Mouse (Mus musculus) layer of hippocampus, postnatal 36 days (tissue): ENCODE measurements at regions not wholly inside any gene's neighbourhood (a gene's known extent, or its start where the extent isn't known, plus 50 kb on each side); places are given as distances from the start of the nearest gene placed in this dataset.
"Not testable (repeated sequence)": the region's sequence is repeated elsewhere in the genome, so short reads cannot be mapped to it uniquely, and the experiment has no call there.

Source experiments
- DNase-seq, 2 experiments: peaks; one replicate each; pipeline ENCODE4 v3.0.0; 2022

- no peak for DNase-seq
Observed at GRCm38 (mm10) chr17:62286086-62287080, 594.7 kb downstream of the Efna5 start.

DNA sequence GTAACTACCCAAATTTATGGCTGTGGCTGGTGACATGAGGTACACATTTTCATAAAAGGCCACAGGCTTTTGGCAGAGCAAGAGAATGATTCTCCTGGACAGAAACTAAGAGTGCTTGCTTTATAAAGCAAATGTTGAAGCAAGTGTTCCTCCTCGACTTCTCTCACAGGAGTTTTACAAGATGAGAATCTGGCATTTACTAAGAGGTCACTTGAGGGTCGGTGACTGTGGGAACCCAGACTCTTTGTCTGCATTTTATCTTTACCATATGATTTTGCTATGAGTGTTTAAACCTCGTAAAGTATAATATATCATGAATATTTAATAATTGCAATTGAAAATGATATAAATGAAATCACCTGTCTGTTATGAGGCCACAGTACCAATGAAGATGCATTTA is 600.9 kb downstream of the Efna5 start:
- no peak for DNase-seq

DNA sequence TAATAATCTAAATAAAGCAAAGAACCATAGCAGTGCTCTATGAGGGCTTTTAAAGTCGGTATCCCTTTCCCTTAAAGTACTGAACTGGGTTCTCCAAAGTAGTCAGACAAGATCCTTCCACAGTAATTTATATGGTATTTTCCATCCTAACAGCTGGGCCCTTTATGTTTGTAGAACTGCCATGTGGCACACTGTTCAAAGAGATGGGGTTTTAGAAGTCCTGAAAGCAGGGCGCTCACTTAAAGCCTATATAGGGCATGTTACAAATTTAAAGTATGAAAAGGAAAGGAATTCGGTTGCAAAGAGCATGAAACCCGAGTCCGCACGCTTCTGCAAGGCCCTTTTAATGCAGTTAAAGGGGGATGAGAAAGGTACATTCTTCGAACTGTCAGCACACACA is 609.7 kb downstream of the Efna5 start:
- DNase-seq, result no peak

DNA sequence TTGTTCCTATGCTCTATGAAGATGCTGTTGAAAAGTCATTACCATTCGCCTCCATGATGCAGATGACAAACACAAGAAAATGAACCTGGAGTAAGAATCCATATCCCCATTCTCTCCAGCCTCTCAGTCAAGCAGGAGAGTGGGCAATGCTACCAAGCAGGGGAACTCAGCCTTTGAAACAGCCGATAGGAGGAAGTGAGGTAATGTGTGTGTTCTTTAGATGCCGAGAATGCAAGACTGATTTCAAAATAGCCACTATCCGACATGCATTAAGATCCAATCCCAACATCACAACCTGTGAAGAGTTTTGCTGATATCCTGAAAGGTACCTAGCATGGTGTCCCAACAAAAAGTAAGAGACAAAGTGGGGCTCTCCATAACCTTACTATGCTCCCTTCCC is 611.8 kb downstream of the Efna5 start:
- no peak for DNase-seq

- no peak for DNase-seq
Observed at GRCm38 (mm10) chr17:62253448-62253847, 627.7 kb downstream of the Efna5 start.

- DNase-seq, result no peak
Observed at GRCm38 (mm10) chr17:62248011-62248410, 633.1 kb downstream of the Efna5 start.

DNA sequence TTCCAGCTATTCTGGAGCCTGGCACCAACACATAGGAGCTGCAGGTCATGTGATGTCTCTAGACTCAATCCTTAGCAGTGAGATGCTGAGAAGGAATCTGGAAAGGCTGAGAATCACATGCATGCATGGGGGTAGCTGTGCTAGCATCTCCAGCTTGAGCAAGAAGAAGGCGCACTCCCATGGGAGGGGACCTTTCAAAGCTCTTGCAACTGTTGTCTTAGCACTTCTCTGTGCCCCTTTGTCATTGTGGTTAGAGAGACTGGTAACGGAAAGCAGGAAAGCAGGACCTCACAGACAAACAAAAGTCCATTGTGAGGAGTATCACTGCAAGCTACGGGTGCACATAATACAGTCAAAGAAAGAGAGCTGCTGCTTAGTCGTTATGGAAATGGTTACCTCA is 634.5 kb downstream of the Efna5 start:
- no peak for DNase-seq

- no peak for DNase-seq
Observed at GRCm38 (mm10) chr17:62230939-62231338, 650.2 kb downstream of the Efna5 start.

- no peak for DNase-seq
Observed at GRCm38 (mm10) chr17:62210441-62211025, 670.6 kb downstream of the Efna5 start.

- no peak for DNase-seq
Observed at GRCm38 (mm10) chr17:62202658-62203057, 678.5 kb downstream of the Efna5 start.

DNA sequence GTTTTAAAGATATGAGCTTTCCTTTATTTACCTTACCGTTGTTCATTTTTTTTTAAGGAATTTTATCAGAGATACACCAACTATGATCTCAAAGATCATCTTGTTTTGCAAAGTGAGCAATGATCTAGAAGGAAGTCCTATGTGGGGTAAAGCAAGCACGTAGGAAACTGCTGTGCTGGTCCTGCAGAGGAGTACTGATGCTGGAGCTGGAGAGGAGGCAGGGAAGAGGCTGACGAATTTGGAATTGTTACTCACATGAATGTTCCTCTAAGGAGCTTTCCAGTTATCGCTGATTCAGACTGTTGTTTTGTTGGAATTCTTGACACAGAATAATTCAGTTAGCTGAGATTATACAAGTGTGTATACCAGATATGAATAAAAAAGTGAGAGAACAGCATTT is 680.6 kb downstream of the Efna5 start:
- no peak for DNase-seq

GRCm38 (mm10) chr17:62199559-62199958 is 681.6 kb downstream of the Efna5 start:
- peak in 1 of 2 experiments; percentile 8 for DNase-seq

- no peak for DNase-seq
Observed at GRCm38 (mm10) chr17:62178612-62179210, 702.4 kb downstream of the Efna5 start.

- no peak for DNase-seq
Observed at GRCm38 (mm10) chr17:62176336-62176735, 704.8 kb downstream of the Efna5 start.

DNA sequence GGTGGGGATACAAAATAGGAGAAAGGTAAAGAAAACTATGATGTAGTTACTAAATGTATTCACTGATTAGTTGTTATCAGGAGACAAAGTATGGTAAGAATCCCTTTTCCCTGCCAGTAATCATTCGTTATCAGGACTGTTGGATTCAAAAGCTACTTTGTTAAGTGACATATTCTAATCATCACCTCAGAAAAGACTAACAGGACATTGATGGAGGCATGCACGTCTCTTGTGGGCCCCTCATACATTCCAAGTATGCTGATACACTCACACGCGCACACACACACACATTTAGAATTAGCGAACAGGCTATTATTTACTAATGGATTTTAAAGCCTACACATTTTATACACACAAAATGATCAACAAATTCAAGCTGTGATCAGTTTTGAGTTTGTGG is 708.8 kb downstream of the Efna5 start:
- no peak for DNase-seq

DNA sequence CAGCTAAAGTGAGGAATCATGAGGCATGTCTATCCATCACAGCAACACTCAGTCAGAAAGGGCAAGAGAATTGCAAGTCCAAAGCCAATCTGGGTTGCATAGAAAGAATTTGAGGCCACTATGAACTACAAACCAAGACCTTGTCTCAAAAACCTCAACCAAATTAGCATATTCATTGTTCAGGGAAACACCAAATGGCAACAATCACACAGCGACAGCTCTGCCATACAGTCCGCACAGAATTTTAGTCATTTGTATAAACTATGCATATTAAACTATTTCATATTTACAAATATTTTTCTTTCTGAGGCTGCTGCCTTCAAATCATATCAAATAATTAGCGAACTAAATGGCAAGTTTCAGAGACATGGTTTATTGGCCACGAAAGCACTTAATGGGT is 709.6 kb downstream of the Efna5 start:
- DNase-seq, result no peak

DNA sequence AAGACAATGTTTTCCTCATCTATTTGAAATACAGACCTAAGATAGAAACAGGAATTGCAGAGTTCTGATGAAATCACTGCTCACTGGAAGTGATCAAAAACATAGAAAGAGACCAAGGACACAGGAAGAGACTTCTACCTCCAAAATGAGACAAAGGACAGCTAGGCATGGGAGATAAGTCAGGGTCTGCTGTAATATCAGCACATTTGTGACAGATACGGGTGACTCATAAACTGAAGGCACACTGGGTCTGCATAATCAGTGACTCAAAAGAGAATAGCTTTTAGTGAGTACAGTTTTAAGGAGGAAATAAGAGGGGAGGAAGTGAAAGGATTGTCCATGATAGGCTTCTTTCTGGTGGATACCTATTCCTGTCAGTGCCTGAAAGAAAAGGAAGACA is 719.7 kb downstream of the Efna5 start:
- DNase-seq, result no peak

GRCm38 (mm10) chr17:62160301-62160700 is 720.8 kb downstream of the Efna5 start:
- no peak for DNase-seq

DNA sequence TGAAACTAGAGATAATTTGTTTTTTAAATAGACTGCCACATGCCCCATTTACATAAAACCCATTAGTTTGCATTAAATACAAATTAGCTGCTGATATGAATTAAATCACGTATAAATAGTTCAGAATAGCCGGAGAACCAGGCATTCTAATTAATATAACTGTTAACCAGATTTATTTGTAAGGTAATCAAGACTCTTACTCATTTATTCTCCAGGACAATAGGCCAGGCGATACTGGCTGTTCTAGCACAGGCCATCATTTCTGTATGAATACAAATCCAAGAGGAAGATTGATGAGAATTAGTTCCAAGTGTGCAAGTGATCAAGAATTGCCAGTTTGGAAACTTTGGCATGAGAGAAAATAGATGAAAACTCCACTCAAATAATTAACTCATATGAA is 746.1 kb downstream of the Efna5 start:
- no peak for DNase-seq

GRCm38 (mm10) chr17:62111703-62112102 is 769.4 kb downstream of the Efna5 start:
- not testable (repeated sequence) for DNase-seq

- no peak for DNase-seq
Observed at GRCm38 (mm10) chr17:62109052-62109451, 772.1 kb downstream of the Efna5 start.

GRCm38 (mm10) chr17:62083281-62083680 is 797.8 kb downstream of the Efna5 start:
- no peak for DNase-seq

- peak; percentile 4 to 19 for DNase-seq
Observed at GRCm38 (mm10) chr17:62077604-62078003, 803.5 kb downstream of the Efna5 start.

DNA sequence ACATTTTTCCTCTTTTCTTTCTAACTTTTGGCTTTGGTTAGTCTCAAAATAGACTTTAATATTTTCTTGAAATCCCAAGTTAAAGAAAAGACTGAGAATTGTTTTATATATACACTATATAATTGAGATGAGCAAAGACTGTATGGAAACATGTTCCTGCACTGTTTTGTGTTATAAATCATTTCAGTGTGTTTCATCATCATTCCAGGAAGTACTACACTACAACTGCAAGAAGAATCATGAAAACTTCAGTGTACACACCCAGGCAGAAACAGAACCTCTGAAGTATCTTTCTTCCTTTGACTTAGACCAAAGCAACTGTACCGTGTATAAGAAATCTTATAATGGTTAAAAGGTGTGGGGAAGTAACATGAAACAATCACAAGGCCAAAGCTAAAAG is 816.2 kb downstream of the Efna5 start:
- no peak for DNase-seq
